Mouse (Mus musculus) CH12.LX (cell line): ENCODE measurements around the gene Smarca2. TPM values are rescaled to one million over a fixed set of nuclear protein-coding genes. Genes with fewer than 3 reads are reported as not detected.

Experiments used
- DNase-seq: peaks from one replicate; pipeline ENCODE4 v3.0.0-alpha.2; 2013; ENCODE audit errors: extremely low read depth
- H3K27ac ChIP-seq: 2 replicates; pipeline ENCODE4 v1.5.1; 2012; ENCODE audit warnings: low read depth, mild to moderate bottlenecking, control low read depth, moderate library complexity; ENCODE audit not compliant: insufficient read depth
- H3K27me3 ChIP-seq: replicated peaks from 2 replicates; pipeline ENCODE3; 2012; ENCODE audit warnings: inconsistent platforms
- H3K36me3 ChIP-seq, 2 experiments: replicated peaks in 1 of 2; 2 replicates each; pipeline versions ENCODE3 to v1.6.1; 2012; ENCODE audit warnings: inconsistent platforms in 1 of 2, low read length in 1 of 2, mild to moderate bottlenecking in 1 of 2, mixed read lengths in 1 of 2, moderate library complexity in 1 of 2; ENCODE audit not compliant: control insufficient read depth in 1 of 2, insufficient read depth in 1 of 2
- H3K4me1 ChIP-seq, 2 experiments: 2 replicates each; pipeline ENCODE4 v1.6.1; 2012; ENCODE audit warnings: inconsistent platforms in 1 of 2, moderate library complexity in 1 of 2; ENCODE audit not compliant: insufficient read depth in 2 of 2, control insufficient read depth in 1 of 2
- H3K4me2 ChIP-seq: 2 replicates; pipeline ENCODE4 v1.6.1; 2012; ENCODE audit warnings: low read depth, mild to moderate bottlenecking, control low read depth; ENCODE audit not compliant: poor library complexity, insufficient read depth, severe bottlenecking
- H3K4me3 ChIP-seq, 3 experiments: fragments of 150-350 bp in 1 of 3; sonication (generic) in 1 of 3; replicated peaks in 1 of 3; 2 replicates each; pipeline versions ENCODE3 to v1.5.1; 2011 to 2012; ENCODE audit warnings: low read depth in 2 of 3, low read length in 2 of 3, mild to moderate bottlenecking in 2 of 3, moderate library complexity in 2 of 3, control low read depth in 1 of 3, improper control_type of control experiment in 1 of 3, inconsistent platforms in 1 of 3, mixed read lengths in 1 of 3; ENCODE audit not compliant: poor library complexity in 1 of 3
- H3K79me2 ChIP-seq: replicated peaks from 2 replicates; pipeline ENCODE4 v1.6.1; 2012; ENCODE audit warnings: mild to moderate bottlenecking, moderate library complexity; ENCODE audit not compliant: control insufficient read depth, poor library complexity, insufficient read depth, severe bottlenecking; ENCODE audit errors: extremely low read depth
- H3K9ac ChIP-seq: 2 replicates; pipeline ENCODE4 v1.6.1; 2012; ENCODE audit warnings: low read depth, mild to moderate bottlenecking, control low read depth, moderate library complexity; ENCODE audit not compliant: insufficient read depth
- H3K9me3 ChIP-seq: replicated peaks from 2 replicates; pipeline ENCODE3; 2012; ENCODE audit warnings: low read length, inconsistent platforms, mixed read lengths
- BHLHE40 ChIP-seq: IDR thresholded peaks from 2 replicates; pipeline ENCODE4 v1.6.1; 2011; ENCODE audit warnings: mild to moderate bottlenecking, low read depth, low read length, improper control_type of control experiment
- CHD2 ChIP-seq: IDR thresholded peaks from 2 replicates; pipeline ENCODE4 v1.6.1; 2011; ENCODE audit warnings: low read length, improper control_type of control experiment
- CTCF ChIP-seq, 2 experiments: IDR thresholded peaks in 1 of 2; conservative IDR thresholded peaks in 1 of 2; 2 replicates each; pipeline ENCODE4 v1.5.1; 2011 to 2012; ENCODE audit warnings: low read depth in 2 of 2, low read length in 2 of 2, improper control_type of control experiment in 1 of 2, inconsistent platforms in 1 of 2, mild to moderate bottlenecking in 1 of 2, moderate library complexity in 1 of 2
- E2F4 ChIP-seq: IDR thresholded peaks from 2 replicates; pipeline ENCODE4 v1.6.1; 2011; ENCODE audit warnings: low read depth, low read length, improper control_type of control experiment; ENCODE audit not compliant: insufficient replicate concordance
- ELF1 ChIP-seq: IDR thresholded peaks from 2 replicates; pipeline ENCODE4 v1.6.1; 2014; ENCODE audit warnings: low read depth, mild to moderate bottlenecking, inconsistent platforms, low read length, improper control_type of control experiment
- ETS1 ChIP-seq: conservative IDR thresholded peaks from 2 replicates; pipeline ENCODE4 v1.6.1; 2012; ENCODE audit warnings: low read depth, mild to moderate bottlenecking, inconsistent platforms, low read length, improper control_type of control experiment, moderate library complexity
- GABPA ChIP-seq: IDR thresholded peaks from 2 replicates; pipeline ENCODE4 v1.6.1; 2012; ENCODE audit warnings: low read depth, low read length, improper control_type of control experiment, inconsistent platforms; ENCODE audit not compliant: insufficient replicate concordance
- JUN ChIP-seq: IDR thresholded peaks from 2 replicates; pipeline ENCODE4 v1.6.1; 2011; ENCODE audit warnings: low read depth, mild to moderate bottlenecking, low read length, improper control_type of control experiment, moderate library complexity; ENCODE audit not compliant: insufficient read depth
- MAFK ChIP-seq: IDR thresholded peaks from 2 replicates; pipeline ENCODE4 v1.6.1; 2011; ENCODE audit warnings: low read length, improper control_type of control experiment; ENCODE audit not compliant: insufficient replicate concordance
- MAZ ChIP-seq: IDR thresholded peaks from 2 replicates; pipeline ENCODE4 v1.6.1; 2012; ENCODE audit warnings: low read depth, mild to moderate bottlenecking, inconsistent platforms, low read length, improper control_type of control experiment, moderate library complexity
- MEF2A ChIP-seq: IDR thresholded peaks from 2 replicates; pipeline ENCODE4 v1.6.1; 2014; ENCODE audit warnings: low read depth, mild to moderate bottlenecking, inconsistent platforms, low read length, improper control_type of control experiment, borderline replicate concordance
- NRF1 ChIP-seq: IDR thresholded peaks from 2 replicates; pipeline ENCODE4 v1.6.1; 2014; ENCODE audit warnings: low read depth, mild to moderate bottlenecking, inconsistent platforms, low read length, improper control_type of control experiment, moderate library complexity
- PAX5 ChIP-seq: IDR thresholded peaks from 2 replicates; pipeline ENCODE4 v1.6.1; 2012; ENCODE audit warnings: low read length, inconsistent platforms, mixed read lengths
- POLR2A ChIP-seq: IDR thresholded peaks from 2 replicates; pipeline ENCODE4 v1.6.1; 2011; ENCODE audit warnings: low read depth, mild to moderate bottlenecking, improper control_type of control experiment, low read length
- RAD21 ChIP-seq: IDR thresholded peaks from 2 replicates; pipeline ENCODE4 v1.6.1; 2011; ENCODE audit warnings: low read depth, mild to moderate bottlenecking, low read length, improper control_type of control experiment, moderate library complexity
- SMC3 ChIP-seq: IDR thresholded peaks from 2 replicates; pipeline ENCODE4 v1.6.1; 2011; ENCODE audit warnings: low read depth, low read length, improper control_type of control experiment
- USF1 ChIP-seq: IDR thresholded peaks from 2 replicates; pipeline ENCODE4 v1.6.1; 2014; ENCODE audit warnings: low read depth, mild to moderate bottlenecking, inconsistent platforms, low read length, improper control_type of control experiment
- USF2 ChIP-seq: conservative IDR thresholded peaks from 2 replicates; pipeline ENCODE4 v1.6.1; 2011; ENCODE audit warnings: low read depth, low read length, improper control_type of control experiment
- ZKSCAN1 ChIP-seq: IDR thresholded peaks from 2 replicates; pipeline ENCODE4 v1.6.1; 2012; ENCODE audit warnings: low read depth, inconsistent platforms, low read length, improper control_type of control experiment, borderline replicate concordance
- ZNF384 ChIP-seq: IDR thresholded peaks from 2 replicates; pipeline ENCODE4 v1.6.1; 2012; ENCODE audit warnings: low read depth, low read length, improper control_type of control experiment, inconsistent platforms
- dilution Hi-C: fragments of 300-500 bp; cut with MboI; formaldehyde crosslinking; loops from 2 replicates; pipeline ENCODE4 v1.14.3; 2020; ENCODE audit warnings: low sequenced_read_pairs; ENCODE audit not compliant: extremely low pct_unique_long_range_greater_than_20kb, extremely low pct_ligation_motif_present
- in situ Hi-C: fragments of 300-500 bp; cut with MboI; formaldehyde crosslinking; loops from 3 replicates; pipeline ENCODE4 v1.14.3; 2019; ENCODE audit warnings: low sequenced_read_pairs, low pct_ligation_motif_present, low pct_unique_long_range_greater_than_20kb, mixed read lengths
- polyA plus RNA-seq: library from polyadenylated mRNA; unstranded; fragments of >175 nt; gene quantifications from 2 replicates; pipeline ENCODE4 v1.2.1, GENCODE M21; 2012; ENCODE audit warnings: low read depth; ENCODE audit not compliant: insufficient read length
- total RNA-seq, 2 experiments: library from RNA; depleted of rRNA; stranded (reverse); fragments of 300-350 nt in 1 of 2; fragments of >200 nt in 1 of 2; gene quantifications; 2 replicates each; pipeline ENCODE4 v1.2.3; 2012 to 2014

Gene Smarca2
- total and polyA plus RNA-seq, 3 experiments: 19.4 to 47.1 (median 21.8) TPM

- Histone ChIP-seq H3K4me1 (peaks cover 3 to 19% of the 10 kb centered on the region in 2 experiments; a peak in 3 of 4 replicates), H3K4me3 (no peak overlapping the region), H3K9ac (no peak overlapping the region), H3K4me2 (no peak overlapping the region), H3K79me2 (peaks cover 3% of the 10 kb centered on the region; the same call in 1 of the 2 replicates), H3K27me3 (no peaks in the 10 kb centered on the region), H3K36me3 (peaks cover 5 to 38% of the 10 kb centered on the region in 2 experiments), H3K9me3 (no peaks in the 10 kb centered on the region), H3K27ac (no peak overlapping the region)
- dilution Hi-C loops (no loop called here), in situ Hi-C loops (loop anchor here (25.0 kb wide), 1 partner anchor 666 kb away; no protein-coding TSS in a partner anchor)
- DNase-seq: no peak
- TF ChIP-seq ZNF384: no peak
- TF ChIP-seq BHLHE40: no peak
- no peak for TF ChIP-seq USF2
- no peak for TF ChIP-seq MEF2A
- TF ChIP-seq ELF1: no peak
- no peak for TF ChIP-seq CTCF (conservative IDR thresholded peaks at IDR 0.05 in 1 of 2, IDR thresholded peaks at IDR 0.05 in 1 of 2; ENCODE audit: low read depth in 2 of 2, low read length in 2 of 2)
- no peak for TF ChIP-seq POLR2A
- no peak for TF ChIP-seq JUN
- TF ChIP-seq SMC3: no peak
- TF ChIP-seq GABPA: no peak
- no peak for TF ChIP-seq PAX5
- TF ChIP-seq MAZ: no peak
- TF ChIP-seq E2F4: no peak
- no peak for TF ChIP-seq MAFK
- TF ChIP-seq ETS1: no peak
Observed at GRCm38 (mm10) chr19:26746290-26746689, 141.4 kb downstream of the Smarca2 start.

- H3K79me2 ChIP-seq: peaks cover 3% of the 10 kb centered on the region; the same call in 1 of the 2 replicates
- TF ChIP-seq CHD2 (no peak), POLR2A (no peak), ZKSCAN1 (no peak), USF1 (no peak), NRF1 (no peak), JUN (no peak), RAD21 (no peak), ETS1 (no peak), BHLHE40 (no peak)
- H3K9ac ChIP-seq: peak overlapping the region; percentile 90
- H3K9me3 ChIP-seq: no peaks in the 10 kb centered on the region
- peak overlapping the region; percentile 84; the same call in 1 of the 2 replicates for H3K27ac ChIP-seq
- no peaks in the 10 kb centered on the region for H3K27me3 ChIP-seq
- H3K4me2 ChIP-seq: peak overlapping the region; percentile 74
- in situ Hi-C loops: loop anchor here (25.0 kb wide), 1 partner anchor 665 kb away; no protein-coding TSS in a partner anchor
- dilution Hi-C loops: no loop called here
- peak overlapping the region; percentile 63 to 74 (median 68) for H3K4me3 ChIP-seq
- H3K36me3 ChIP-seq: peaks cover 6 to 38% of the 10 kb centered on the region in 2 experiments
- H3K4me1 ChIP-seq: peaks cover 3 to 19% of the 10 kb centered on the region in 2 experiments; a peak in 3 of 4 replicates
- peak; percentile 3 for DNase-seq
Observed at GRCm38 (mm10) chr19:26746709-26747467, 142.0 kb downstream of the Smarca2 start.
